Mouse (Mus musculus): ENCODE measurements around the gene Prps1l1. TPM values are rescaled to one million over a fixed set of nuclear protein-coding genes. Genes with fewer than 3 reads are reported as not detected.

Prps1l1 gene
- total RNA-seq, 1 experiment = not detected

DNA sequence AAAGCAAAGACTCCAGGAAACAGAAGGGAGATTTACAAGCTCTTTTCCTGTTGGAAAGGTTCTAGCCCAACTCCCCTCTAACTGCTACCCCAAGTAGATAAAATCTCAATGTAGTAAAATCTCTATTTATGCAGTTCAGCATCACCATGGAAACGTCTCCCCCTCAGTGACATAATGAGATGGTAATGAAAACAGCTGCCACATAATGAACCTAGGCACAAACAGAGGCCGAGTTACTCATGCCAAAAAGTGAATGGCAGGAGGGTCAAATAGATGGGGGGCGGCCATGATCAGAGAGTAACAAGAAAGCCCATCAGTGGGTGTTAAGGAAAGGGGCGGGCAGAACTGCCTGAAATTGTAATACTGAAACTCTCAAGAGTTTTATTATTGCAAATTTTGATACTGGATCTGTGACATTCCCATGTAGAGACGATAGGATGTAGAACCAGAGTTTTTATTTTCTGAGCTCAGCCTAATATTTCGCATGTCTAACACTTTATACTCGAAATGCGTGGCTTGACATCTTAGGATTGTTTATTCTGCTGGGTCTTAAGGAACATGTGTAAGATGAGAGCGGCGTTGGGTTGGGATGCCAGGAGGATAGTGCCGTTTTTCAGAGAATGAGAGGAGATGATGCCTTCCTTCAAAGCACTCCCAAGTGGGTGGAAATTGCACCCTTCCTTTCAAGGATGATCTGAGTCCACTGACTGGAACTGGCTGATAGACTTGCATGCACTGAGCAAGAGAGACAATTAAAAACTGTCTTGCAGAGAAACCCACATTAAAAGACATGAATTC, 24.0 kb downstream of the Prps1l1 start:
- no peak for DNase-seq (ENCODE audit: low read depth, low spot score)
- Histone ChIP-seq H3K9me3 (ENCODE audit: control insufficient read depth, insufficient read depth, low read depth, low read length) (no peaks in the 10 kb centered on the region), H3K27ac (ENCODE audit: insufficient read depth, low read depth, low read length, poor library complexity, severe bottlenecking) (no peak overlapping the region), H3K4me3 (ENCODE audit: insufficient read depth in 1 of 2, low read depth in 1 of 2, low read length in 2 of 2, poor library complexity in 1 of 2, severe bottlenecking in 1 of 2) (no peak overlapping the region), H3K9ac (ENCODE audit: insufficient read depth, low read depth, low read length, poor library complexity, severe bottlenecking) (no peak overlapping the region), H3K36me3 (ENCODE audit: control insufficient read depth, insufficient read depth, low read length, poor library complexity, severe bottlenecking) (no peaks in the 10 kb centered on the region), H3K4me1 (ENCODE audit: control insufficient read depth in 2 of 2, insufficient read depth in 2 of 2, low read length in 2 of 2, poor library complexity in 1 of 2) (no peaks in the 10 kb centered on the region)
- TF ChIP-seq ZNF384 (IDR thresholded peaks at IDR 0.05; ENCODE audit: low read depth, low read length) = no peak
- in situ Hi-C loops (cut with MboI; ENCODE audit: low sequenced_read_pairs in 2 of 2, unreplicated experiment in 2 of 2) = no loop called here

DNA sequence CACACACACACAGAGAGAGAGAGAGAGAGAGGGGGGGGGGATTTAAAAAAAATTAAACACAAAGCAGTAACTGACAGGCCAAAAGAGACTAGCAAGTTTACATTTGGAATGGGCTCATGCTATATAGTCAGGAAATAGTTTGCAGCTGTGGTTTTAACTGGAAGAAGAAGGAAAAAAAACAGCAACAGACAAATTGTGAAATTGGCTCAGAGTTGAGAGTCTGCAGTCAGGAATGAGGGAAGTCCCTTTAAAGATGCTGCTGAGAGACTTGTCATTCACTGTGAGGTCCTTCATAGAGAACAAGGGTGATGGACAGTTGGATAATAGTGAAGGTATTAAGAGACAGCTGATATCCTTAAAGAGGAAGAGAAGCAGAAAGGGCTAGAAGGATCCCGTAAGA, 26.9 kb downstream of the Prps1l1 start:
- in situ Hi-C loops (cut with MboI; ENCODE audit: low sequenced_read_pairs in 2 of 2, unreplicated experiment in 2 of 2) = no loop called here
- no peak overlapping the region for H3K4me3 ChIP-seq (ENCODE audit: insufficient read depth in 1 of 2, low read depth in 1 of 2, low read length in 2 of 2, poor library complexity in 1 of 2, severe bottlenecking in 1 of 2)
- H3K9me3 ChIP-seq (ENCODE audit: control insufficient read depth, insufficient read depth, low read depth, low read length) = no peaks in the 10 kb centered on the region
- H3K36me3 ChIP-seq (ENCODE audit: control insufficient read depth, insufficient read depth, low read length, poor library complexity, severe bottlenecking) = no peaks in the 10 kb centered on the region
- no peak overlapping the region for H3K9ac ChIP-seq (ENCODE audit: insufficient read depth, low read depth, low read length, poor library complexity, severe bottlenecking)
- TF ChIP-seq ZC3H11A (IDR thresholded peaks at IDR 0.05; ENCODE audit: borderline replicate concordance, low read depth, low read length) = no peak
- TF ChIP-seq CHD2 (IDR thresholded peaks at IDR 0.05; ENCODE audit: low read depth, low read length) = no peak
- no peak for TF ChIP-seq HCFC1 (IDR thresholded peaks at IDR 0.05; ENCODE audit: borderline replicate concordance, insufficient read depth, low read length)
- no peak for TF ChIP-seq MAFK (IDR thresholded peaks at IDR 0.05; ENCODE audit: insufficient read depth, low read depth, low read length)
- no peak for TF ChIP-seq ZNF384 (IDR thresholded peaks at IDR 0.05; ENCODE audit: low read depth, low read length)
- H3K27ac ChIP-seq (ENCODE audit: insufficient read depth, low read depth, low read length, poor library complexity, severe bottlenecking) = no peak overlapping the region
- H3K4me1 ChIP-seq (ENCODE audit: control insufficient read depth in 2 of 2, insufficient read depth in 2 of 2, low read length in 2 of 2, poor library complexity in 1 of 2) = no peaks in the 10 kb centered on the region
- DNase-seq (ENCODE audit: low read depth, low spot score) = no peak

DNA sequence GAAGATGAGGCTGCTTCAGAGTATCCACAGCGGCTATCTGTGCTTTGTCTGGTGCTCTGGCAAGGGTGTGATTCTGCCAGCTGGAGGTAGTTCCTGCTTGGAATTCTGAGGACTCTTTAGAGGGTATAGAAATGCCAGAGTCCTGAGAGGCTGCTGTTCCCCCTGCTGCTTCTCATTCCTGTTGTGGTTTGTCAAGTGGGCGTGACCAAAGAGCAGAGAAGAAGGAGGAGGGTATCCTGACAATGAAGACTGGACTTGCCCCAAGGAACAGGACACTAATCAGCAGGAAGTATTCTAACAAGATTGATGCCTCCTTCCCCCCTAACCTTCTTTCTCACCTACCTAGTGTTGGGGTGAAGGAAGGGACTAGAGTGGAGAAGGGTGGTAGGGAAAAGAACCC, 29.4 kb downstream of the Prps1l1 start:
- Histone ChIP-seq H3K9ac (ENCODE audit: insufficient read depth, low read depth, low read length, poor library complexity, severe bottlenecking) (no peak overlapping the region), H3K9me3 (ENCODE audit: control insufficient read depth, insufficient read depth, low read depth, low read length) (no peaks in the 10 kb centered on the region), H3K27ac (ENCODE audit: insufficient read depth, low read depth, low read length, poor library complexity, severe bottlenecking) (no peak overlapping the region), H3K4me1 (ENCODE audit: control insufficient read depth in 2 of 2, insufficient read depth in 2 of 2, low read length in 2 of 2, poor library complexity in 1 of 2) (no peaks in the 10 kb centered on the region), H3K36me3 (ENCODE audit: control insufficient read depth, insufficient read depth, low read length, poor library complexity, severe bottlenecking) (no peaks in the 10 kb centered on the region), H3K4me3 (ENCODE audit: insufficient read depth in 1 of 2, low read depth in 1 of 2, low read length in 2 of 2, poor library complexity in 1 of 2, severe bottlenecking in 1 of 2) (no peak overlapping the region)
- TF ChIP-seq MAFK (IDR thresholded peaks at IDR 0.05; ENCODE audit: insufficient read depth, low read depth, low read length) = no peak
- no peak for TF ChIP-seq ZNF384 (IDR thresholded peaks at IDR 0.05; ENCODE audit: low read depth, low read length)
- no peak for TF ChIP-seq HCFC1 (IDR thresholded peaks at IDR 0.05; ENCODE audit: borderline replicate concordance, insufficient read depth, low read length)
- TF ChIP-seq CHD2 (IDR thresholded peaks at IDR 0.05; ENCODE audit: low read depth, low read length) = no peak
- no peak for TF ChIP-seq ZC3H11A (IDR thresholded peaks at IDR 0.05; ENCODE audit: borderline replicate concordance, low read depth, low read length)
- no peak for DNase-seq (ENCODE audit: low read depth, low spot score)
- in situ Hi-C loops (cut with MboI; ENCODE audit: low sequenced_read_pairs in 2 of 2, unreplicated experiment in 2 of 2) = no loop called here

DNA sequence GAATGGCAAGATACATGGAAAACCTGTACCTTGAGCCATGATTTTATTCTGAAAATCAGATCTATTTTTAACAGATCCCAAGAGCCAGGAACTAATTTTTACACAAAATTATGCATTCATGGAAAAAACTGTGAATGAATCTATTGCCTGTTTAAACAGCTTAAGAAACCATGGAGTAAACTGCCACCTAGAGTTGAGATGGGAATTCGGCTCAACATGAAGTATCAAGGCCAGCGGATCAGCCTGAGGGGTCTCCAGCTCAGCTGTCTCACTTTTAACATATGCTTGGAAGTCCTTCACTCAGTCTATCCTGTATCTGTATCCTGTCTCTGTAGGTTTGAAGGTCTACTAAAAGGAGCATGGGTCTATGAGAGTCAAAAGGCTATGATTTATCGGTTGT, 31.5 kb downstream of the Prps1l1 start:
- in situ Hi-C loops (cut with MboI; ENCODE audit: low sequenced_read_pairs in 2 of 2, unreplicated experiment in 2 of 2) = no loop called here
- no peak overlapping the region for H3K27ac ChIP-seq (ENCODE audit: insufficient read depth, low read depth, low read length, poor library complexity, severe bottlenecking)
- H3K4me1 ChIP-seq (ENCODE audit: control insufficient read depth in 2 of 2, insufficient read depth in 2 of 2, low read length in 2 of 2, poor library complexity in 1 of 2) = no peaks in the 10 kb centered on the region
- no peak overlapping the region for H3K9ac ChIP-seq (ENCODE audit: insufficient read depth, low read depth, low read length, poor library complexity, severe bottlenecking)
- no peaks in the 10 kb centered on the region for H3K36me3 ChIP-seq (ENCODE audit: control insufficient read depth, insufficient read depth, low read length, poor library complexity, severe bottlenecking)
- no peak for TF ChIP-seq HCFC1 (IDR thresholded peaks at IDR 0.05; ENCODE audit: borderline replicate concordance, insufficient read depth, low read length)
- no peak for TF ChIP-seq MAFK (IDR thresholded peaks at IDR 0.05; ENCODE audit: insufficient read depth, low read depth, low read length)
- TF ChIP-seq ZC3H11A (IDR thresholded peaks at IDR 0.05; ENCODE audit: borderline replicate concordance, low read depth, low read length) = no peak
- no peak for TF ChIP-seq ZNF384 (IDR thresholded peaks at IDR 0.05; ENCODE audit: low read depth, low read length)
- no peak for TF ChIP-seq CHD2 (IDR thresholded peaks at IDR 0.05; ENCODE audit: low read depth, low read length)
- no peak overlapping the region for H3K4me3 ChIP-seq (ENCODE audit: insufficient read depth in 1 of 2, low read depth in 1 of 2, low read length in 2 of 2, poor library complexity in 1 of 2, severe bottlenecking in 1 of 2)
- no peak for DNase-seq (ENCODE audit: low read depth, low spot score)
- H3K9me3 ChIP-seq (ENCODE audit: control insufficient read depth, insufficient read depth, low read depth, low read length) = no peaks in the 10 kb centered on the region
